Mouse (Mus musculus) left cerebral cortex, postnatal 10 days (tissue): Measurements from ENCODE around the gene A030005K14Rik. TPM values are rescaled to one million over a fixed set of nuclear protein-coding genes. Genes with fewer than 3 reads are reported as not detected.

Source experiments
- DNase-seq, 2 experiments: peaks; one replicate each; pipeline ENCODE4 v3.0.0; 2021 to 2022; ENCODE audit warnings: low spot score in 2 of 2, mixed read lengths in 1 of 2; ENCODE audit errors: extremely low spot score in 1 of 2
- intact Hi-C: fragments of 180-260 bp; cut with DNase I; formaldehyde crosslinking; loops from one replicate; pipeline ENCODE4 v1.15.1; 2025
- total RNA-seq, 2 experiments: library from RNA; stranded (reverse); gene quantifications; 2 replicates each; pipeline ENCODE4 v1.2.3; 2021

Gene A030005K14Rik
- total RNA-seq, 2 experiments from 2014 or later = not detected

- intact Hi-C loops = no loop called here
These were observed 20.1 kb downstream of the A030005K14Rik start for GRCm38 (mm10) chr1:83039080-83039479.

GRCm38 (mm10) chr1:83038109-83038672, 21.0 kb downstream of the A030005K14Rik start, which contains the start of gene Slc19a3:
TSS of gene Slc19a3 (minus strand) at chr1:83038448.
- intact Hi-C loops = no loop called here
- DNase-seq = peak; percentile 9 to 46

More at GRCm38 (mm10) chr1:83039080-83039479, 20.1 kb downstream of the A030005K14Rik start:
- DNase-seq = no peak

GRCm38 (mm10) chr1:83036892-83037667, 22.1 kb downstream of the A030005K14Rik start:
- intact Hi-C loops = no loop called here
- DNase-seq = no peak

- intact Hi-C loops = no loop called here
These were observed 24.7 kb downstream of the A030005K14Rik start for GRCm38 (mm10) chr1:83034509-83034908.

GRCm38 (mm10) chr1:83032508-83032907, 26.7 kb downstream of the A030005K14Rik start:
- intact Hi-C loops = no loop called here
- DNase-seq = no peak

More at GRCm38 (mm10) chr1:83034509-83034908, 24.7 kb downstream of the A030005K14Rik start:
- DNase-seq = no peak

GRCm38 (mm10) chr1:83031950-83032349, 27.2 kb downstream of the A030005K14Rik start:
- DNase-seq = no peak
- intact Hi-C loops = no loop called here

GRCm38 (mm10) chr1:83016556-83016955, 42.6 kb downstream of the A030005K14Rik start:
- intact Hi-C loops = no loop called here
- DNase-seq = no peak

- intact Hi-C loops = no loop called here
These were observed 43.8 kb downstream of the A030005K14Rik start for GRCm38 (mm10) chr1:83015329-83015879.

GRCm38 (mm10) chr1:83014477-83014876, 44.7 kb downstream of the A030005K14Rik start:
- intact Hi-C loops = no loop called here
- no peak for DNase-seq

More at GRCm38 (mm10) chr1:83015329-83015879, 43.8 kb downstream of the A030005K14Rik start:
- no peak for DNase-seq

Other genes with a start within 250 kb of the A030005K14Rik start
- 10 to 100 TPM; 82.3 to 86.3 TPM for gene Agfg1, start 219.9 kb downstream of the A030005K14Rik start, total RNA-seq
- gene A030005L19Rik, start 146.1 kb downstream of the A030005K14Rik start, total RNA-seq = under 1 TPM; 0.47 to 0.73 TPM
- gene A030014E15Rik, start 134.5 kb downstream of the A030005K14Rik start, total RNA-seq = not detected
- gene Gm6217, start 128.0 kb downstream of the A030005K14Rik start, total RNA-seq = not detected
- not detected for gene A030003K21Rik, start 116.0 kb downstream of the A030005K14Rik start, total RNA-seq
- gene Gm7544, start 103.4 kb downstream of the A030005K14Rik start, total RNA-seq = not detected
- gene Gm47955, start 99.1 kb downstream of the A030005K14Rik start, total RNA-seq = not detected
- not detected for gene Gm47959, start 58.8 kb downstream of the A030005K14Rik start, total RNA-seq
- gene Slc19a3, start 20.9 kb downstream of the A030005K14Rik start, total RNA-seq = 1 to 10 TPM; 1.4 to 1.7 TPM
- gene Krtap28-10, start 16.9 kb downstream of the A030005K14Rik start, total RNA-seq = not detected
- gene Gm47969, start 14.4 kb downstream of the A030005K14Rik start, total RNA-seq = not detected
- not detected for gene Krtap28-13, start 1.6 kb upstream of the A030005K14Rik start, total RNA-seq
- not detected for gene Ccl20, start 57.4 kb upstream of the A030005K14Rik start, total RNA-seq
- under 1 TPM in 1 of 2 experiments, not detected in 1; 0.41 TPM for gene Daw1, start 100.4 kb upstream of the A030005K14Rik start, total RNA-seq